Mouse (Mus musculus) lung, adult 2 months (tissue): ENCODE measurements around the gene Zc3hav1.

Experiments used
- CTCF ChIP-seq: fragments of 200-500 bp; IDR thresholded peaks from 2 replicates; pipeline ENCODE4 v1.5.1; 2011; ENCODE audit warnings: mild to moderate bottlenecking, low read length, control low read depth; ENCODE audit not compliant: insufficient read depth
- POLR2A ChIP-seq: fragments of 200-500 bp; IDR thresholded peaks from 2 replicates; pipeline ENCODE4 v1.6.1; 2011; ENCODE audit warnings: low read depth, mild to moderate bottlenecking, control low read depth, low read length, borderline replicate concordance; ENCODE audit errors: extremely low read depth

GRCm38 (mm10) chr6:38344006-38344670 lies 10.3 kb downstream of the Zc3hav1 start:
- no peak for TF ChIP-seq CTCF
- TF ChIP-seq POLR2A = no peak
